Mouse (Mus musculus) liver, embryonic 16.5 days (tissue): ENCODE data around the gene Syngr2. TPM values are rescaled to one million over a fixed set of nuclear protein-coding genes. Genes with fewer than 3 reads are reported as not detected.
"Not testable (repeated sequence)": the region's sequence is repeated elsewhere in the genome, so short reads cannot be mapped to it uniquely, and the experiment has no call there.

Experiments
- ATAC-seq: fragments of 200-750 bp; cut with Nextera tagmentation; 2 replicates; pipeline ENCODE4 v1.8.0; 2017; ENCODE audit warnings: low read depth, mild to moderate bottlenecking, moderate number of reproducible peaks, moderate library complexity
- H3K27ac ChIP-seq: fragments of 300-500 bp; sonication (generic); 2 replicates; pipeline ENCODE4 v1.5.1; 2014; ENCODE audit warnings: mild to moderate bottlenecking, low read length
- H3K27me3 ChIP-seq: fragments of 300-500 bp; sonication (generic); 2 replicates; pipeline ENCODE4 v1.6.1; 2014; ENCODE audit warnings: low read depth, low read length, mixed read lengths; ENCODE audit not compliant: control insufficient read depth, insufficient read depth
- H3K36me3 ChIP-seq: fragments of 300-500 bp; sonication (generic); 2 replicates; pipeline ENCODE4 v1.6.1; 2014; ENCODE audit warnings: mild to moderate bottlenecking; ENCODE audit not compliant: control insufficient read depth, insufficient read depth
- H3K4me1 ChIP-seq: fragments of 300-500 bp; sonication (generic); 2 replicates; pipeline ENCODE4 v1.6.1; 2014; ENCODE audit warnings: low read depth, low read length, mixed read lengths; ENCODE audit not compliant: control insufficient read depth
- H3K4me2 ChIP-seq: fragments of 300-500 bp; sonication (generic); 2 replicates; pipeline ENCODE4 v1.6.1; 2014; ENCODE audit warnings: low read depth, low read length, mixed read lengths
- H3K4me3 ChIP-seq: fragments of 300-500 bp; sonication (generic); 2 replicates; pipeline ENCODE4 v1.5.1; 2014; ENCODE audit warnings: low read depth, mild to moderate bottlenecking, low read length
- H3K9ac ChIP-seq: fragments of 300-500 bp; sonication (generic); 2 replicates; pipeline ENCODE4 v1.6.1; 2014; ENCODE audit warnings: low read depth, low read length
- H3K9me3 ChIP-seq: fragments of 300-500 bp; sonication (generic); replicated peaks from 2 replicates; pipeline ENCODE4 v1.6.1; 2016; ENCODE audit warnings: low read length; ENCODE audit not compliant: control insufficient read depth
- WGBS: fragments of 180-500 bp; shearing (Covaris S2); extraction: QIAGEN DNeasy Blood & Tissue Kit; methylation state at CpG from one replicate; pipeline ENCODE4 v1.1.7; 2014; ENCODE audit not compliant: insufficient replicate concordance; 5-methylcytosine and 5-hydroxymethylcytosine counted together
- polyA plus RNA-seq: library from polyadenylated mRNA; unstranded; fragments of >200 nt; fragmentation: Nextera tagmentation; extraction: Ambion mirVana; gene quantifications from 2 replicates; pipeline ENCODE4 v1.2.1, GENCODE M21; 2015

Syngr2 gene
- polyA plus RNA-seq, 1 experiment from 2014 or later, result 55.5 TPM

DNA sequence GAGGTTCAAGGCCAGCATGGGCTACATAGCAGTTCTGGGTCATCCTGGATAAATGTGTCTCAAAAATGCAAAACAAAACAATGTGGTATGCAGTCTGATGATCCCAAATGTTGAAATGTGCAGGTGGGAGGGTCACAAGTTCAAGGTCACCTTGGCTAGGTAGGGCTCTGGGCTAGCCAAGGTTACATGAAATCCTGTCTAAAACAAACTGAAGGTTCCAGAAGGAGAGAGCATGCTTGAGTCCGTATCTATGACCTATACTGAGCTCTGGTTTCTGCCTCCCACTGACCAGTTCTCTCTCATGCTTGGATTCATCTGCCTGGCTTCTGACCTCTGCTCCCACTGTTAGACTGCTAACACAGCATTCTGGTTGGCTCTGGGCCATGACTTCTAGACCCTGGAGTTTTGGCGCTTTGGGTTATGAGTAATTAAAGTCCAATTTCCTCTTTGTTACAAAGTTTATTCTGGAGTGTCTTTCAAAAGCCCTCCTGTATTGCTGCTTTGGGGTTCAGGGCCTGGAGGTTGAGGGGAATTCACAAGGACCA is 20.3 kb downstream of the Syngr2 start:
- WGBS, result 65% methylated on average over 2 of the region's 2 CpGs
- H3K9ac ChIP-seq, result peak overlapping the region; percentile 42; the same call in 1 of the 2 replicates
- H3K9me3 ChIP-seq, result no peaks in the 10 kb centered on the region
- ATAC-seq, result no peak
- peak overlapping the region; percentile 91 for H3K27ac ChIP-seq
- H3K4me2 ChIP-seq, result peak overlapping the region; percentile 77; the same call in 1 of the 2 replicates
- H3K4me3 ChIP-seq, result no peak overlapping the region
- no peaks in the 10 kb centered on the region for H3K36me3 ChIP-seq
- peaks cover 69% of the 10 kb centered on the region for H3K4me1 ChIP-seq
- H3K27me3 ChIP-seq, result no peaks in the 10 kb centered on the region

DNA sequence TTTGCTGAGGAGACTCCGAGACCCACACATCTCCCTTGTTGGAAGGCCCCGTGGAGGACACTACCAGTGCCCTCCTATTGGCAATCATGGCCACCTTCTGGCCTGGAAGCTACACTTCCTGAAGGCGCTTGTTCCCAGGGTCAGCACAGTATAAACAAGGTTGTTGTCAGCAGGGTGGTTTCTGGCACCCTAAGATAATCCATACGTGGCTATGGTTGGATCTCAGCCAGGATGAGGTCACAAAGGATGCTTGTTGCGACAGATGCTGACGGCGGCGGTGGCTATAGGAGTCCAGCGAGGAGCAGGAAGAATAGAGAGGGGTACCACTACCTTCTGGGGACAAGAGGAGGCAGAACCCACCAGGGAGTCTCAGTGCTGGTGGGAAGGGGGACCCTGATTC is 20.9 kb downstream of the Syngr2 start:
- H3K27me3 ChIP-seq, result no peaks in the 10 kb centered on the region
- 28% methylated on average over 9 of the region's 9 CpGs for WGBS
- H3K4me3 ChIP-seq, result no peak overlapping the region
- peak overlapping the region; percentile 91 for H3K27ac ChIP-seq
- no peaks in the 10 kb centered on the region for H3K36me3 ChIP-seq
- no peaks in the 10 kb centered on the region for H3K9me3 ChIP-seq
- peak overlapping the region; percentile 10; the same call in 1 of the 2 replicates for H3K4me2 ChIP-seq
- H3K9ac ChIP-seq, result peak overlapping the region; percentile 17
- peaks cover 68% of the 10 kb centered on the region for H3K4me1 ChIP-seq
- peak; percentile 26 for ATAC-seq

DNA sequence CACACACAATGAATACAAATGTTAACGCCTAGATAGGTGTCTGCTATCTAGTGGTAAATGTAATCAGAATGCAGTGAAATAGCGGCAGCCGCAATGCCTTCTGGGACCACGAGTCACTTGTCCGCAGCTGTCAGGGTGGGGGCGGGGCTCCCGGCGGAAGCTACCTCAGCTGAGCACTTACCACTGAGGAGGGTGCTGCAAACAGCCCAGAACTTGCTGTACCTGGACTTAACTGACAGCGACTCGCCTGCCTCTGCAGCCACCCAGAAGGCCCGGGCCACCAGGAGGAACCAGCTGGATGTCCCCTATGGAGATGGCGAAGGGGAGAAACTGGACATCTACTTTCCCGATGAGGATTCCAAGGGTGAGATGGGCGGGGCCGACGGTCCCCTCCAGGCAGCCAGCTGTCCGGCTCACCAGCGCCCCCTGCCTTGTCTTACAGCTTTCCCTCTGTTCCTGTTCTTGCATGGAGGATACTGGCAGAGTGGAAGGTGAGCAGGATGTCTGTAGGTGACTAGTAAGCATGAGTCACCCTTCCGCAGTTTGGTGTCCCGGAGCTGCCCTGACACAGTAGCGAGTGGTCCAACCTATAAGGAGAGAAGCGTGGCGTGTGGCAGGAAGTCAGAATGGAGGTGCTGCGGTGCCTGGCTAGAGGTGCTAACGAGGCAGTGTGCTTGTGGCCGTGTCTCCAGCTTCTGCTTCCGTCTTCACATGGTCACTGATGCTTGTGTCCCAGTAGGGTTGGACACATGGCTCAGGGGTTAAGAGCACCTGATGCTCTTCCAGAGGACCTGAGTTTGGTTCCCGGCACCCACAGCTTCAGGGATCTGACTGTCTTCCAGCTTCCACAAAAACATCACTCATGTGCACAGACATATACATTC is 22.9 kb downstream of the Syngr2 start:
- Histone ChIP-seq H3K4me2 (peak overlapping the region; percentile 85), H3K36me3 (no peaks in the 10 kb centered on the region), H3K4me1 (peaks cover 72% of the 10 kb centered on the region), H3K27ac (peak overlapping the region; percentile 91), H3K9me3 (no peaks in the 10 kb centered on the region), H3K4me3 (peak overlapping the region; percentile 67), H3K27me3 (no peaks in the 10 kb centered on the region), H3K9ac (peak overlapping the region; percentile 66)
- 11% methylated on average over 28 of the region's 28 CpGs for WGBS
- peak; percentile 74 for ATAC-seq

DNA sequence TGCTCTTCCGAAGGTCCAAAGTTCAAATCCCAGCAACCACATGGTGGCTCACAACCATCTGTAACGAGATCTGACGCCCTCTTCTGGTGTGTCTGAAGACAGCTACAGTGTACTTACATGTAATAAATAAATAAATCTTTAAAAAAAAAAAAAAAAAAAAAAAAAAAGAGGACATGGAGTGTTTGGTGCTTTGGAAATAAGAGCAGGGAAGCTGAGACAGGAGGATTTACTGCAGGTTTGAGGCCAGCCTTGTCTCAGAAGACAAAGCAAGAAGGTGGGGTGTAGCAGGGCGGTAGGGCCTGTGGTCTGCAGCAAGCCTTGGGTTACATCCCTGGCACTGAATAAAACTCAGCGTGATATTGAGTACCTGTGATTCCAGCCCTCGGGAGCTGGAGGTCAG is 24.0 kb downstream of the Syngr2 start:
- WGBS, result 87% methylated on average over 4 of the region's 6 CpGs
- not testable (repeated sequence) for H3K9me3 ChIP-seq, H3K4me2 ChIP-seq, H3K9ac ChIP-seq, H3K27me3 ChIP-seq, ATAC-seq, H3K4me3 ChIP-seq, H3K36me3 ChIP-seq
- Histone ChIP-seq H3K27ac (peak overlapping the region; percentile 59), H3K4me1 (peaks cover 71% of the 10 kb centered on the region)

DNA sequence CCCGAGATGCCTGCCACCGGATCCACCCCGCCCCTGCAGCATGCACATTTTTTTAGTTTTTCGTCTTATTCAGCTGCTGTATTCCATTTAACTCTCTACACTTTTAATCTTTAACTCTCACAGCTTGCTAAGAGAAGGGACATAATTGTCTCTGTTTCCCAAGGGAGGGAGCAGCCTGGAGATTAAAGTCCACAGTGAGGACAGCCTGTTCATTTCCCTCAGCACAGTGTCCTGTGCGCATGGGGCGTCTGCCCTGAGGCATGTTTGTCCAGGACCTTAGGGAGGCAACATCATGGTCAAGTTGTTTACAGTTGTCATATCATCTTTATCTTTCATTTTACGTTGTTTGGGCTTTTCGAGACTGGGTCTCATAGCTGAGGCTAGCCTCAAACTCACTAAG is 24.6 kb downstream of the Syngr2 start:
- Histone ChIP-seq H3K4me2 (no peak overlapping the region), H3K27me3 (no peaks in the 10 kb centered on the region), H3K4me3 (no peak overlapping the region), H3K9ac (no peak overlapping the region), H3K4me1 (peaks cover 71% of the 10 kb centered on the region), H3K36me3 (no peaks in the 10 kb centered on the region), H3K27ac (peak overlapping the region; percentile 59), H3K9me3 (no peaks in the 10 kb centered on the region)
- no peak for ATAC-seq
- 74% methylated on average over 8 of the region's 8 CpGs for WGBS

DNA sequence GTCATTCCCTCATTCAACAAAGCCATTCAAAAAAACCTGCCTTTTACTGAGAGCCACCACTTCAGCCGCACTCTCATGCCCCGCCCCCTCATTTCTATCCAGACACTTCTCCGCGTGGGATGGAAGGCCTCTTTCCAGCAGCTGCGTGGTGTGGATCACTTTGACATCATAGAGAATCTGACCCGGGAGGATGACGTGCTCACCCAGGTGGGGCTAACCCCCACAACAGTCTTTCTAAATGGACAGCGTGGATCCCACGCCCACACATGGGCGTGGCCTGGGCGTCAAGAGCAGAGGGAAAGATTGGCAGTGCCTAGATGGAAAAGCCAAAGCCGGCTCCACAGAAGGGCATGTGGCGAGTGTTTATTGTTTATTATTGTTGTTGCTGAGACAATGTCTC is 26.8 kb downstream of the Syngr2 start:
- Histone ChIP-seq H3K27ac (no peak overlapping the region), H3K9ac (no peak overlapping the region), H3K4me2 (peak overlapping the region; percentile 36), H3K27me3 (no peaks in the 10 kb centered on the region), H3K9me3 (no peaks in the 10 kb centered on the region), H3K4me3 (no peak overlapping the region), H3K4me1 (peaks cover 71% of the 10 kb centered on the region), H3K36me3 (no peaks in the 10 kb centered on the region)
- WGBS, result 22% methylated on average over 13 of the region's 13 CpGs
- no peak for ATAC-seq

DNA sequence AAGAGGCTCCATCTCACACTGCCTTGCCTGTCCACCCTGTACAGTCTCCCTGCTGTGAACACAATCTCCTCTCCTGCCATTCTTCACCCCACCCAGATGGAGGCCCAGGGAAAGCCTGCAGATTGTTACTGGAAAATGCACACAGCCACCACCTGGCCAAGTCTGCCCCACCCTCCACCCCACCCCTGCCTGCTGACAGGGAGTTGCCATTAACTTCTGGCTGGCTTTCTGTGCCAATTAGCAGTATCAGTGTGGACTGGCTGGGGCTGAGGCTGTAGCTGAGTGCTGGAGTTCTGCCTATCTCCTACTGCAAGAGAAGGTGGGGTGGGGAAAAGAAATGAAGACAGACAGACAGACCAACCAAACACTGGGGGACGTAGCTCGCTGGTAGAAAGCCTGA is 29.1 kb downstream of the Syngr2 start:
- H3K9ac ChIP-seq, result peak overlapping the region; percentile 56
- 0 out of 2 replicates have a peak overlapping the region, but pooled peaks have one; percentile 5 for H3K4me3 ChIP-seq
- no peaks in the 10 kb centered on the region for H3K9me3 ChIP-seq

DNA sequence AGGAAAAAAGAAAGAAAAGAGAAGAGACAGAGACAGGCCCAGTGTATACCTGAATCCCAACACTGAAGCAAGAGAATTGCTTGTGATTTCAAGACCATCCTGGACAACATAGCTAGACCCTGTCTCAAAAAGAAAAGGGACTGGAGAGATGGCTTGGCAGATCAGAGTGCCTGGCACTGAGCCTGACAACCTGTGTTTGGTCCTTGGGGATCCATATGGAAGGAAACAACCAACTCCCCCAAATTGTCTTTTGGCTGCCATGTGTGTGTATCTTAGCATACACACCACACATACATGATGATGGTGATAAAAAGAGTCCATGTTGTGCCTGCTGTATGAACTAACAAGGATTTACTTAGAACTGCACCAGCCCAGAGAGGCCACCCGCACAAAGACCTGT is 29.6 kb downstream of the Syngr2 start:
- H3K4me1 ChIP-seq, result peaks cover 60% of the 10 kb centered on the region
- no peaks in the 10 kb centered on the region for H3K27me3 ChIP-seq
- no peaks in the 10 kb centered on the region for H3K9me3 ChIP-seq
- ATAC-seq, result peak; percentile 9; the same call in 1 of the 2 replicates
- WGBS, result 45% methylated on average over 1 of the region's 1 CpGs
- H3K9ac ChIP-seq, result peak overlapping the region; percentile 56
- no peaks in the 10 kb centered on the region for H3K36me3 ChIP-seq
- H3K27ac ChIP-seq, result peak overlapping the region; percentile 86
- H3K4me2 ChIP-seq, result peak overlapping the region; percentile 50
- no peak overlapping the region for H3K4me3 ChIP-seq

More for the DNA sequence above, 29.1 kb downstream of the Syngr2 start:
- WGBS, result 24% methylated on average over 2 of the region's 2 CpGs
- ATAC-seq, result peak; percentile 95
- H3K4me2 ChIP-seq, result peak overlapping the region; percentile 50
- peaks cover 62% of the 10 kb centered on the region for H3K4me1 ChIP-seq
- peak overlapping the region; percentile 86 for H3K27ac ChIP-seq
- H3K36me3 ChIP-seq, result no peaks in the 10 kb centered on the region
- no peaks in the 10 kb centered on the region for H3K27me3 ChIP-seq

DNA sequence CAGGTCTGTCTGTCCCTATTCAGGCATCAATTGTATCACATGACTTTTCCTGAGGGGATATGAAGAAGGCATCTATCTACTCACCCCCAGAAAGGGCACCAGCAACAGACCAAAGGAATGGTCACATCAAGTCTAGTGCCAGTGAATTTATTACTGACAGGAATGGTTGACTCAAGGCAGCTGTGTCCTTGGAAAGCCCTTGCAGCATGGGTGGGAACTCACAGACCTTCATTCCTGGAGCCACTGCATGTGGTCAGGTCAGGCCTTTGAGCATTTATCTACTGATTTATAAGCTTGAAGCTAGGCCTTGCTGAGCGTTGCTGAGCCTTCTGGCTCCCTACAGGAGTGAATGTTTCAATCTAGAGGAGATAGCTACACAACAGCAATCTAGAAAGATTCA is 31.4 kb downstream of the Syngr2 start:
- Histone ChIP-seq H3K9ac (peak overlapping the region; percentile 6; the same call in 1 of the 2 replicates), H3K36me3 (no peaks in the 10 kb centered on the region), H3K27ac (peak overlapping the region; percentile 47; the same call in 1 of the 2 replicates), H3K4me2 (no peak overlapping the region), H3K9me3 (no peaks in the 10 kb centered on the region), H3K27me3 (no peaks in the 10 kb centered on the region), H3K4me1 (peaks cover 60% of the 10 kb centered on the region), H3K4me3 (no peak overlapping the region)
- no peak for ATAC-seq
- 43% methylated on average over 1 of the region's 1 CpGs for WGBS
